Mouse (Mus musculus): Measurements from ENCODE around the gene B3galnt1. TPM values are rescaled to one million over a fixed set of nuclear protein-coding genes. Genes with fewer than 3 reads are reported as not detected.
"Not testable (repeated sequence)": the region's sequence is repeated elsewhere in the genome, so short reads cannot be mapped to it uniquely, and the experiment has no call there.

Gene B3galnt1
- polyA plus RNA-seq, 1 experiment from 2014 or later: 21.8 TPM

GRCm38 (mm10) chr3:69576715-69577114 lies 22.0 kb downstream of the B3galnt1 start:
- no peaks in the 10 kb centered on the region for H3K4me1 ChIP-seq (replicated peaks; ENCODE audit: control insufficient read depth, insufficient read depth, low read length)
- H3K9ac ChIP-seq (ENCODE audit: low read depth, low read length): no peak overlapping the region
- no peaks in the 10 kb centered on the region for H3K36me3 ChIP-seq (ENCODE audit: control insufficient read depth, insufficient read depth)
- no peaks in the 10 kb centered on the region for H3K27me3 ChIP-seq (replicated peaks; ENCODE audit: control insufficient read depth, insufficient read depth, low read length)
- ATAC-seq: no peak
- 75% methylated on average over 3 of the region's 3 CpGs for WGBS
- H3K4me2 ChIP-seq (replicated peaks; ENCODE audit: low read depth): no peak overlapping the region
- H3K9me3 ChIP-seq (ENCODE audit: control insufficient read depth): no peaks in the 10 kb centered on the region
- no peak for TF ChIP-seq CTCF (IDR thresholded peaks at IDR 0.05; ENCODE audit: low read depth)
- no peak overlapping the region for H3K4me3 ChIP-seq (ENCODE audit: low read depth, low read length)
- no peak overlapping the region for H3K27ac ChIP-seq (ENCODE audit: low read depth, low read length)

- no peaks in the 10 kb centered on the region for H3K4me1 ChIP-seq (replicated peaks; ENCODE audit: control insufficient read depth, insufficient read depth, low read length)
- no peaks in the 10 kb centered on the region for H3K27me3 ChIP-seq (replicated peaks; ENCODE audit: control insufficient read depth, insufficient read depth, low read length)
- no peaks in the 10 kb centered on the region for H3K9me3 ChIP-seq (ENCODE audit: control insufficient read depth)
- H3K4me2 ChIP-seq (replicated peaks; ENCODE audit: low read depth): no peak overlapping the region
- 94% methylated on average over 11 of the region's 11 CpGs for WGBS
- H3K36me3 ChIP-seq (ENCODE audit: control insufficient read depth, insufficient read depth): no peaks in the 10 kb centered on the region
- ATAC-seq: no peak
- H3K4me3 ChIP-seq (ENCODE audit: low read depth, low read length): no peak overlapping the region
- no peak overlapping the region for H3K27ac ChIP-seq (ENCODE audit: low read depth, low read length)
- TF ChIP-seq CTCF (IDR thresholded peaks at IDR 0.05; ENCODE audit: low read depth): no peak
- H3K9ac ChIP-seq (ENCODE audit: low read depth, low read length): no peak overlapping the region
Observed at GRCm38 (mm10) chr3:69575577-69575976, 23.2 kb downstream of the B3galnt1 start.

GRCm38 (mm10) chr3:69572561-69572960 lies 26.2 kb downstream of the B3galnt1 start:
- no peak for TF ChIP-seq CTCF (IDR thresholded peaks at IDR 0.05; ENCODE audit: low read depth)
- no peak overlapping the region for H3K9ac ChIP-seq (ENCODE audit: low read depth, low read length)
- H3K4me1 ChIP-seq (replicated peaks; ENCODE audit: control insufficient read depth, insufficient read depth, low read length): no peaks in the 10 kb centered on the region
- no peaks in the 10 kb centered on the region for H3K27me3 ChIP-seq (replicated peaks; ENCODE audit: control insufficient read depth, insufficient read depth, low read length)
- H3K4me2 ChIP-seq (replicated peaks; ENCODE audit: low read depth): no peak overlapping the region
- no peaks in the 10 kb centered on the region for H3K36me3 ChIP-seq (ENCODE audit: control insufficient read depth, insufficient read depth)
- no peaks in the 10 kb centered on the region for H3K9me3 ChIP-seq (ENCODE audit: control insufficient read depth)
- WGBS: 91% methylated on average over 5 of the region's 5 CpGs
- H3K4me3 ChIP-seq (ENCODE audit: low read depth, low read length): no peak overlapping the region
- no peak overlapping the region for H3K27ac ChIP-seq (ENCODE audit: low read depth, low read length)
- no peak for ATAC-seq

- not testable (repeated sequence) for ATAC-seq
Observed at GRCm38 (mm10) chr3:69565586-69565985, 33.2 kb downstream of the B3galnt1 start.

GRCm38 (mm10) chr3:69563406-69563805 lies 35.4 kb downstream of the B3galnt1 start:
- H3K4me2 ChIP-seq (replicated peaks; ENCODE audit: low read depth): no peak overlapping the region
- no peaks in the 10 kb centered on the region for H3K36me3 ChIP-seq (ENCODE audit: control insufficient read depth, insufficient read depth)
- no peak overlapping the region for H3K4me3 ChIP-seq (ENCODE audit: low read depth, low read length)
- no peak overlapping the region for H3K9ac ChIP-seq (ENCODE audit: low read depth, low read length)
- WGBS: 58% methylated on average over 5 of the region's 6 CpGs
- TF ChIP-seq CTCF (IDR thresholded peaks at IDR 0.05; ENCODE audit: low read depth): peak; percentile 39
- H3K4me1 ChIP-seq (replicated peaks; ENCODE audit: control insufficient read depth, insufficient read depth, low read length): no peaks in the 10 kb centered on the region
- no peaks in the 10 kb centered on the region for H3K9me3 ChIP-seq (ENCODE audit: control insufficient read depth)
- no peak overlapping the region for H3K27ac ChIP-seq (ENCODE audit: low read depth, low read length)
- H3K27me3 ChIP-seq (replicated peaks; ENCODE audit: control insufficient read depth, insufficient read depth, low read length): no peaks in the 10 kb centered on the region
- ATAC-seq: 0 out of 2 replicates have a peak, but pooled peaks have one; percentile 36

More at GRCm38 (mm10) chr3:69565586-69565985, 33.2 kb downstream of the B3galnt1 start:
- 97% methylated on average over 1 of the region's 1 CpGs for WGBS
- not testable (repeated sequence) for H3K36me3 ChIP-seq (ENCODE audit: control insufficient read depth, insufficient read depth); H3K9ac ChIP-seq (ENCODE audit: low read depth, low read length); H3K4me2 ChIP-seq (replicated peaks; ENCODE audit: low read depth); H3K27ac ChIP-seq (ENCODE audit: low read depth, low read length); H3K4me1 ChIP-seq (replicated peaks; ENCODE audit: control insufficient read depth, insufficient read depth, low read length); H3K27me3 ChIP-seq (replicated peaks; ENCODE audit: control insufficient read depth, insufficient read depth, low read length); H3K4me3 ChIP-seq (ENCODE audit: low read depth, low read length); H3K9me3 ChIP-seq (ENCODE audit: control insufficient read depth)

GRCm38 (mm10) chr3:69561686-69562085 lies 37.1 kb downstream of the B3galnt1 start:
- Histone ChIP-seq H3K27ac (ENCODE audit: low read depth, low read length) (no peak overlapping the region), H3K27me3 (replicated peaks; ENCODE audit: control insufficient read depth, insufficient read depth, low read length) (no peaks in the 10 kb centered on the region), H3K4me3 (ENCODE audit: low read depth, low read length) (no peak overlapping the region), H3K4me1 (replicated peaks; ENCODE audit: control insufficient read depth, insufficient read depth, low read length) (no peaks in the 10 kb centered on the region), H3K9me3 (ENCODE audit: control insufficient read depth) (no peaks in the 10 kb centered on the region), H3K9ac (ENCODE audit: low read depth, low read length) (no peak overlapping the region), H3K4me2 (replicated peaks; ENCODE audit: low read depth) (no peak overlapping the region), H3K36me3 (ENCODE audit: control insufficient read depth, insufficient read depth) (no peaks in the 10 kb centered on the region)
- no peak for ATAC-seq
- 78% methylated on average over 5 of the region's 5 CpGs for WGBS
- no peak for TF ChIP-seq CTCF (IDR thresholded peaks at IDR 0.05; ENCODE audit: low read depth)

- Histone ChIP-seq H3K9ac (ENCODE audit: low read depth, low read length) (no peak overlapping the region), H3K4me2 (replicated peaks; ENCODE audit: low read depth) (no peak overlapping the region), H3K4me3 (ENCODE audit: low read depth, low read length) (no peak overlapping the region), H3K4me1 (replicated peaks; ENCODE audit: control insufficient read depth, insufficient read depth, low read length) (no peaks in the 10 kb centered on the region), H3K36me3 (ENCODE audit: control insufficient read depth, insufficient read depth) (no peaks in the 10 kb centered on the region), H3K27ac (ENCODE audit: low read depth, low read length) (no peak overlapping the region), H3K9me3 (ENCODE audit: control insufficient read depth) (no peaks in the 10 kb centered on the region), H3K27me3 (replicated peaks; ENCODE audit: control insufficient read depth, insufficient read depth, low read length) (no peaks in the 10 kb centered on the region)
- WGBS: 47% methylated on average over 7 of the region's 7 CpGs
- no peak for ATAC-seq
- no peak for TF ChIP-seq CTCF (IDR thresholded peaks at IDR 0.05; ENCODE audit: low read depth)
Observed at GRCm38 (mm10) chr3:69559975-69560330, 38.8 kb downstream of the B3galnt1 start.

Measured in intestine, postnatal 0 days (tissue).